Mouse (Mus musculus): ENCODE measurements around the gene Fars2. TPM values are rescaled to one million over a fixed set of nuclear protein-coding genes. Genes with fewer than 3 reads are reported as not detected.

The Fars2 gene
- polyA plus RNA-seq, 1 experiment, result 63.0 TPM

DNA sequence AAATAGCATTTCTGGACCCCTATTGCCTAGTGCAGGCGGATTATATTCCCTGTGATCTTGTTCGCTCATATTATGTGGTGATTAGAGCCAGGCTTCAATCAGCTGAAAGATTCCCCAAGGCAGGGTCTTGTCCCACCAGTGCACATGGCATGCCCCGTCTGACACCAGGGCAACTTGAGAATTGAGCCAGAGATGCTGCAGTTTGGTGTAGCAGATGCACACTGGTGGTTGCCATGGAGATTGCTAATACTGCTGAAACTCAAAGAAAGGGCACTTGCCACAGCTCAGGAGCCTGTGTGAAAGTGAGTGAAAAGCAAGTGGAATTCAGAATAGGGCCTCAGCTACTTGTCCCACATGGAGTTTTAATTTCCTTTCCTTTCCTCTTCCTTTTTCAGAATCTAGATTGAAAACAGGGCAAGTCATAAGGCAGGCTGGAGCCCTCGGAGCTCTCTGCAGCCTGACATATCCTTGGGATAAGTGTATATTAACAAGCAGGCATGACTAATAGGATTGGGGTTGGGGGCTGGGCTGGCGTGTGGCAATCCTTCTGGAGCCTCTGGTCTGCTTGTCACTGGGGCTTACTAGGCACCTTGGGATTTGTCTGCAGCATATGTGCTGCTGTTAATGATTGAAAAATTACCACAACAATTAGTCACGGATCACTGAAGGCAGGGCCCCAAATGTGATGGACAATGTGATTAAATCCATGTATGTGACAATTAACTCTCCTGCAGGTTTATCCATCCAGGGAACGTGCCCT lies 165.8 kb downstream of the Fars2 start:
- WGBS, result 87% methylated on average over 7 of the region's 7 CpGs
- no peak for DNase-seq (ENCODE audit: low read depth, low spot score)

- DNase-seq (ENCODE audit: low read depth, low spot score), result no peak
- 88% methylated on average over 7 of the region's 7 CpGs for WGBS
These were observed 166.4 kb downstream of the Fars2 start for GRCm38 (mm10) chr13:36283545-36284067.

GRCm38 (mm10) chr13:36284097-36284496 lies 166.9 kb downstream of the Fars2 start:
- 90% methylated on average over 1 of the region's 1 CpGs for WGBS
- no peak for DNase-seq (ENCODE audit: low read depth, low spot score)

- no peak for DNase-seq (ENCODE audit: low read depth, low spot score)
- WGBS, result 80% methylated on average over 2 of the region's 2 CpGs
These were observed 168.0 kb downstream of the Fars2 start for GRCm38 (mm10) chr13:36285235-36285634.

DNA sequence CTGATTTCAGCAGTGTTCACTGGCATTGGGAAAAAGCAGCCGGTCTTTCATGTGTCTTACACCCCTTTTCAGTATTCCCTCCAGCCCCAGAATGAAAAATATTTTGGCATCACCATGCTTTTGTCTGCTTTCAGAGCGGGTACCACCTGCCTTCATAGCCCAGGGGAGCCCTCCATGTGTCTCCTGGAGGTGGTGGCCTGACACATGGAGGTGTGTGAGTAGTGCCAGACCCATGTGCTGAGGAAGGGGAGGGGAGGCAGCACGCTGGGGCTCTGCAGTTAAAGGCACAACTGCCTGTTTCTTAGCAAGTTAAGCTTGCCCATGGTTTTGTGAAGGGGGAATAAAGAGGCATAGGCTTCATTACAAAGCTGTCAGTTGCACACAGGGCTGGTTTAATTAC lies 176.3 kb downstream of the Fars2 start:
- 93% methylated on average over 3 of the region's 3 CpGs for WGBS
- DNase-seq (ENCODE audit: low read depth, low spot score), result no peak

DNA sequence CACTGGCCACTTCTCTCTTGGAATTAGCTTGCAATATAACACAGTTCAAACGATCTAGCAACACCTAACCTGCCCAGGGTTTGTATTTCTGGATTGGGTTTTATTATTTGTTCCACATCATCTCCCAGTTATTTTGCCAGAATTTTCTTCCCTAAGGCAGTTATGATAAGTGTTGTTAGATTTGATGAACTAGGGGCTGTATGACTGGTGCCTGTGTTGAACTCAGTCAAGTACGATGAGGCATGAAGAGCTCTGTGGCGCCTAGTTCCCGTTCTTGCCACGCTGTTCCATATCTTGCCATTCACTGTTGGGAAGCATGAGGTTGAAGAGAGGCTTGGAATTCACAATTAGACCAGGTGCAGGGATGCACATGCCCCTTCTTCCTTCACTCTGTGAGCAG lies 177.3 kb downstream of the Fars2 start:
- no peak for DNase-seq (ENCODE audit: low read depth, low spot score)
- 84% methylated on average over 5 of the region's 5 CpGs for WGBS

- no peak for DNase-seq (ENCODE audit: low read depth, low spot score)
- 42% methylated on average over 6 of the region's 6 CpGs for WGBS
These were observed 178.6 kb downstream of the Fars2 start for GRCm38 (mm10) chr13:36295848-36296247.

- 66% methylated on average over 4 of the region's 4 CpGs for WGBS
- DNase-seq (ENCODE audit: low read depth, low spot score), result no peak
These were observed 179.4 kb downstream of the Fars2 start for GRCm38 (mm10) chr13:36296574-36296973.

DNA sequence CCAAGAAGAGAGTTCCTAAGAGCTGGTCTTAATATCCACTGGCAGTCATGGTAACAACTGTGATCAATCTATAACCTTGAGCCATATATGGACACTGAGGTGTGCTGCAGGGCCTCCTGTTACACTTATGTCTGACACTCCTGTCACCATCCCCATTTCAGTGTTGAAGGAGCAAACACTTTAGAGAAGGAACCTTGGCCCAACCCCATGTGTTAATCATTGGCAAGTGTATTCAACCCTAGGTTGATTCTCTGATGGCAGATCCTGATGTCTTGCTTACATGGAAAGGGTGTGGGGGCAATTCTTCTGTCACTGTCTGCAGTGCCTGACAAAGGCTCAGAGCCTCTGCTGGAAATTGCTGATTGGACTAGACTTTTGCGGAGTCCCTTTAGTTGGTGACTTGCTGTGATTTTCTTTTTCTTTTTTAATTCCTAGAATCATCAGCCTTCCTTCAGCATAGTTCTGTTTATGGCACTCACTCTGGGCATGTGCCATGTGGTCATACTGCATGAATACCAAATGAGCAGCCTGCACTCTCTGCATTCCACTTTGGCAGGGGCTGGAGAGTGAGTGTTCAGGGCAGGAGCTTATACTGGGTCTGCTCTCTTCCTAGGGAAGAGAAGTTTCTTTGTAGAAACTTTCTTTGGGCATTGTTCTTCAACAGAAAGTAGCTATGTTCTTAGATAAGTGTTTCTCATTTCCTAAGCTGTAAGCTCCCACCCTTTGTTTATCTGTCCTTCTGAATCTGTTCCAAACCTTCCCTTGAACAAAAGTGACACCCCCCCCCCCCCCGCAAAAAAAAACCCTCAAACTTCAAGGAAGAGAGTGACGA lies 181.0 kb downstream of the Fars2 start:
- 35% methylated on average over 3 of the region's 3 CpGs for WGBS
- DNase-seq (ENCODE audit: low read depth, low spot score), result peak; percentile 40

GRCm38 (mm10) chr13:36298782-36299031 lies 181.5 kb downstream of the Fars2 start:
- DNase-seq (ENCODE audit: low read depth, low spot score), result no peak

- WGBS, result 49% methylated on average over 3 of the region's 3 CpGs
These were observed 185.6 kb downstream of the Fars2 start for GRCm38 (mm10) chr13:36302770-36303169.

DNA sequence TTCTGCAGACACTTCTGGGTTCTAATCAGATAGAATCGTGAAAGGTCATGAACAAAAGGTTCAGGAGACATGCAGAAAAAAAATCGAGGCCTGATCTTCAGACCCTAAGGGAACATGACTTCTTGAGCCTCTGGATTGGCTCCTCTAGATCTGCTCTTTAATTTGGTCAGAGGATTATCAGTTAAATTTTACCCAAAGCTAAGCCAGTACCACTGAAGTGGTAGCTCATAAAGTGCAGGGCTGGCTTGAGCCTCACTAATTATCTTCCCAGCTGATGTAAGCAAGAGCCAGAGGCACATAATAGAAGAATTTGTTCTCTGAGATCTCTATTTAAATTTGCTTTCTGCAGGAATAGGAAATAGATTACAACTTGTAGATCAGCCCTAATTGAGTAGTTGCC lies 188.1 kb downstream of the Fars2 start:
- DNase-seq (ENCODE audit: low read depth, low spot score), result no peak
- 61% methylated on average over 2 of the region's 2 CpGs for WGBS

More at GRCm38 (mm10) chr13:36302770-36303169, 185.6 kb downstream of the Fars2 start:
- DNase-seq (ENCODE audit: low read depth, low spot score), result no peak

DNA sequence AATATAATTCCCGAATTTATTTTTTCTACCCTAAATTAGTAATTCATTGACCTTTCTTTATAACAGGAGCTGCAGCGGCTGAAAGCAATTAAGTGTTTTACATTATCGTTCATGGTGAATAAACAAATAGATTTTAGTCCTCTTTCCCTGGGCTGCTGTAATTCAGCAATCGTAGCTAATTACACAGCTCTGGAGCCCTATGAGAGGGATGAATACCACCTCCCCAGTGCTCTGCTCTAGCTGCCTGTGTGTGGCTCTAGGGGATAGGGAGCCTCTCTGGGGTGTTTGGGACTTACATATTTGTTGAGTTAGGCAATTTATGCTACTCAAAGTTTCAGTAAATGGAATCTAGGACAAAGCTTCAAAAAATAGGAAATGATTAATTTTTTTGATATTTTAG lies 190.2 kb downstream of the Fars2 start:
- no peak for DNase-seq (ENCODE audit: low read depth, low spot score)
- WGBS, result 85% methylated on average over 4 of the region's 4 CpGs

DNA sequence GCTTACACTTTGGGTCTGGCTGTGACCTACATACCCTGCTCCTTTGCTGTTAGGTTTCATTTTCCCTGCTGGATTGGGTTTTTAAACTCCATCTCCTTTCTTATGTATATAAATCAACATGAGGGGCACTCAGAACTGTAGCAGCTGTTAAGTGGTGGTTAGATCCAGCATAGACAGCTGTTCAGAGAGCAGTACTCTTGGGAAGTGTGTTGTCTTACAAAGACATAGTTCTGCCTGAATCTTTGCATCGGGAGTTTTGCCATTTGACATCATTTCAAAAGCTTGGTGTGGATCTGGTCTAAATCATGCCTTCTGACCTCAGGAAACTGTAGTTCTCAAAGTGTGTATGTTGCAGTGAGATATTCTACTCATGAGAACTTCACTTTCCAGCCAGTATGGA lies 191.9 kb downstream of the Fars2 start:
- DNase-seq (ENCODE audit: low read depth, low spot score), result no peak
- 77% methylated on average over 1 of the region's 1 CpGs for WGBS

DNA sequence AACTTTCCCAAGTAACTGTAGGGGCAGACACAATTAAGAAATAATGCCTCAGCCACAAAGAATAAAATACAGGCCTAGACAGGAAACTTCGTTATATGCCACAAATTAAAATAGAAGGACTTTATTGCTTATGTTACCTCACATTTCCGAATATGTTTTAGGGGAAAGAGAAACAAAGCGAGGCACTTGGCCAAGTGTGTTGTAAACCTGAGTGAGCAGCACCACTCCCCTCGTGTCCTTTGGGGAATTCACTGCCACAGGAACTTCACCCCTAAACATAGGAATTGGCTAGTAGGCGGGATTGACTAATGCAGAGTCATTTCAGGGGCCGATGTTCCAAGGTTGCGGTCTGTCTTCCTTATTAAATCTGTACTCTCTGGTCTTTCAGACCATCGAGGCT lies 197.0 kb downstream of the Fars2 start:
- 31% methylated on average over 8 of the region's 8 CpGs for WGBS
- no peak for DNase-seq (ENCODE audit: low read depth, low spot score)

GRCm38 (mm10) chr13:36314860-36315800 lies 197.9 kb downstream of the Fars2 start:
- WGBS, result 77% methylated on average over 10 of the region's 10 CpGs
- DNase-seq (ENCODE audit: low read depth, low spot score), result no peak

- 87% methylated on average over 3 of the region's 3 CpGs for WGBS
- DNase-seq (ENCODE audit: low read depth, low spot score), result no peak
These were observed 200.6 kb downstream of the Fars2 start for GRCm38 (mm10) chr13:36317824-36318223.

- 86% methylated on average over 2 of the region's 2 CpGs for WGBS
- no peak for DNase-seq (ENCODE audit: low read depth, low spot score)
These were observed 207.4 kb downstream of the Fars2 start for GRCm38 (mm10) chr13:36324624-36325023.

GRCm38 (mm10) chr13:36326539-36326938 lies 209.3 kb downstream of the Fars2 start:
- no peak for DNase-seq (ENCODE audit: low read depth, low spot score)
- WGBS, result 69% methylated on average over 3 of the region's 3 CpGs

- DNase-seq (ENCODE audit: low read depth, low spot score), result no peak
- 35% methylated on average over 2 of the region's 2 CpGs for WGBS
These were observed 212.7 kb downstream of the Fars2 start for GRCm38 (mm10) chr13:36329871-36330270.
